25 mouse cellular contexts compared by ENCODE assay signal in the genomic region with DNA sequence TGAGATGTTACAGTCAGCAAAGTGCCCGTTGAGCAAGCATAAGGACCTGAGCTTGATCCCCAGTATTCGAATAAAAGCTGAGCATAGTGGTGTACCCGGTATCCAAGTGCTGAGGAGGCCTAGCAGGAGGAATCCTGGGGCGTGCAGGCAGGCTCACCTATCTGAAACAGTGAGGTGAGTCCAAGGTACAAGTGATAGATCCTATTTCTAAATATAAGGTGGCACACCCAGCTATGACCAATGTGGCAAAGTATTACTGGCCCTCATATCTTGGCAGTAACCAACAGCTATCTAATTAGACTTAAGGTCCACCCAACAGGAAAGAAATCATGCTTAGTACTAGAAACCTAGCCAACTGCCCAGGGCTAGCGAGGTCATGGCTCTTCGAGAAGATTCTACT. TPM values are rescaled to one million over a fixed set of nuclear protein-coding genes. Genes with fewer than 3 reads are reported as not detected.
DNase-seq lines count a peak whose midpoint lies in the region; ATAC-seq and TF ChIP-seq lines count a peak whose summit lies in the region.
"Had no signal": no experiment of that assay in that cellular context is flagged by ENCODE, and none has a peak within 500 bp of the region (broad histone marks: within the 10 kb centered on the region; RNA-seq: fewer than 3 reads in every experiment).

No protein-coding gene starts in this region.

- 80% methylated on average over 6 of the region's 6 CpGs for WGBS in intestine, embryonic 16.5 days
- WGBS in large intestine, adult 2 months = 62% methylated on average over 6 of the region's 6 CpGs
- whole genome bisulfite sequencing in stomach, postnatal 0 days = 73% methylated on average over 6 of the region's 6 CpGs

- no peak for TF ChIP-seq EP300 in stomach, postnatal 0 days (optimal IDR thresholded peaks at IDR 0.05)

- no peaks in the 10 kb centered on the region for H3K9me3 ChIP-seq in intestine, embryonic 16.5 days (ENCODE audit: control insufficient read depth, low read length)
- no peaks in the 10 kb centered on the region for H3K9me3 ChIP-seq in stomach, postnatal 0 days (ENCODE audit: control insufficient read depth, low read length)
- H3K9me3 ChIP-seq: embryonic facial prominence, embryonic 13.5 days; embryonic facial prominence, embryonic 15.5 days; forebrain, embryonic 10.5 days; forebrain, embryonic 12.5 days had no signal

- intact Hi-C loops in left cerebral cortex, postnatal 10 days (cut with DNase I) = no loop called here
- intact Hi-C loops in heart, postnatal 14 days (cut with DNase I) = no loop called here

- peak; percentile 91 for ATAC-seq in intestine, embryonic 16.5 days
- peak; percentile 93 for ATAC-seq in stomach, postnatal 0 days (ENCODE audit: low FRiP score, low TSS enrichment)
- ATAC-seq: forebrain, embryonic 14.5 days had no signal

- no peak overlapping the region for H3K9ac ChIP-seq in intestine, embryonic 16.5 days (ENCODE audit: low read depth, low read length)
- H3K9ac ChIP-seq in stomach, postnatal 0 days (ENCODE audit: low read length) = no peak overlapping the region
- H3K9ac ChIP-seq: embryonic facial prominence, embryonic 13.5 days; embryonic facial prominence, embryonic 15.5 days; forebrain, embryonic 12.5 days had no signal

- TF ChIP-seq CTCF in stomach, postnatal 0 days (IDR thresholded peaks at IDR 0.05; ENCODE audit: low read depth) = no peak

- no peak overlapping the region for H3K27ac ChIP-seq in intestine, embryonic 16.5 days (ENCODE audit: low read length)
- no peak overlapping the region for H3K27ac ChIP-seq in stomach, postnatal 0 days (replicated peaks)
- H3K27ac ChIP-seq: embryonic facial prominence, embryonic 13.5 days; embryonic facial prominence, embryonic 15.5 days; forebrain, embryonic 10.5 days; forebrain, embryonic 12.5 days had no signal

- H3K4me3 ChIP-seq in intestine, embryonic 16.5 days (ENCODE audit: low read length) = no peak overlapping the region
- no peak overlapping the region for H3K4me3 ChIP-seq in stomach, postnatal 0 days (ENCODE audit: low read depth, low read length)
- H3K4me3 ChIP-seq: embryonic facial prominence, embryonic 13.5 days; embryonic facial prominence, embryonic 15.5 days; erythroblast, embryonic 14.5 days; forebrain, embryonic 10.5 days; forebrain, embryonic 12.5 days had no signal

- peak; percentile 19 for DNase-seq in large intestine, adult 2 months (ENCODE audit: low read depth, low spot score)
- peak; percentile 39 for DNase-seq in stomach, postnatal 0 days (ENCODE audit: low spot score)
- DNase-seq in gastrocnemius, adult 18-20 months (ENCODE audit: low spot score) = no peak
- no peak for DNase-seq in left cerebral cortex, postnatal 10 days (ENCODE audit: extremely low spot score in 1 of 2, low spot score in 2 of 2)
- DNase-seq in heart, postnatal 14 days = no peak
- DNase-seq: adrenal gland, adult 2 months; adrenal gland, postnatal 10 days; adrenal gland, postnatal 25 days; cerebellum, adult 11 months; cerebellum, adult 18-20 months; cerebellum, adult 8-10 months; cerebellum, adult 9-11 months; cerebellum, postnatal 14 days; cerebellum, postnatal 36 days; embryo, embryonic 11 days had no signal

- 0 out of 2 replicates have a peak, but pooled peaks cover 2% of the 10 kb centered on the region for H3K4me1 ChIP-seq in intestine, embryonic 16.5 days (ENCODE audit: control insufficient read depth, insufficient read depth, low read length)
- H3K4me1 ChIP-seq in stomach, postnatal 0 days (replicated peaks; ENCODE audit: control insufficient read depth, insufficient read depth) = no peaks in the 10 kb centered on the region
- H3K4me1 ChIP-seq: embryonic facial prominence, embryonic 13.5 days; embryonic facial prominence, embryonic 15.5 days; forebrain, embryonic 10.5 days; forebrain, embryonic 12.5 days had no signal

- H3K27me3 ChIP-seq in intestine, embryonic 16.5 days (replicated peaks; ENCODE audit: control insufficient read depth, insufficient read depth, low read length) = no peaks in the 10 kb centered on the region
- H3K27me3 ChIP-seq in stomach, postnatal 0 days (ENCODE audit: control insufficient read depth, insufficient read depth, low read length) = no peaks in the 10 kb centered on the region
- H3K27me3 ChIP-seq: embryonic facial prominence, embryonic 13.5 days; embryonic facial prominence, embryonic 15.5 days; forebrain, embryonic 12.5 days had no signal

- no peak overlapping the region for H3K4me2 ChIP-seq in intestine, embryonic 16.5 days (ENCODE audit: low read depth, low read length)
- H3K4me2 ChIP-seq in stomach, postnatal 0 days (replicated peaks; ENCODE audit: low read depth) = no peak overlapping the region
- H3K4me2 ChIP-seq: embryonic facial prominence, embryonic 13.5 days; embryonic facial prominence, embryonic 15.5 days; forebrain, embryonic 12.5 days had no signal

- H3K36me3 ChIP-seq in intestine, embryonic 16.5 days (ENCODE audit: control insufficient read depth, insufficient read depth, low read length) = no peaks in the 10 kb centered on the region
- no peaks in the 10 kb centered on the region for H3K36me3 ChIP-seq in stomach, postnatal 0 days (ENCODE audit: control insufficient read depth, insufficient read depth, low read length)
- H3K36me3 ChIP-seq: embryonic facial prominence, embryonic 13.5 days; embryonic facial prominence, embryonic 15.5 days; forebrain, embryonic 10.5 days; forebrain, embryonic 12.5 days had no signal

RNA-seq across cellular contexts. Expression of a gene that starts 6.4 kb away (rescaled TPM):
- 0.09 and 0.13 TPM in 2 replicates for polyA plus RNA-seq in intestine, embryonic 16.5 days (2015; fragmentation: Nextera tagmentation; extraction: Ambion mirVana)
- polyA plus RNA-seq in large intestine, adult 2 months (2012; rRNA removed) = 0.77 and 1.5 TPM in 2 replicates
- 0.06 and 0.11 TPM in 2 replicates for polyA plus RNA-seq in stomach, postnatal 0 days (2015; fragmentation: Nextera tagmentation; extraction: Ambion mirVana)
- under 1 TPM in 1 of 2 experiments, not detected in 1; 0.07 TPM for total RNA-seq in gastrocnemius, adult 18-20 months (2021)
- under 1 TPM; 0.10 to 0.30 TPM for total RNA-seq in left cerebral cortex, postnatal 10 days (2021)
- total RNA-seq in heart, postnatal 14 days (2021) = under 1 TPM; 0.37 to 0.43 TPM
- total RNA-seq: common myeloid progenitor, adult 5-6 weeks; MEL had no signal
- polyA plus RNA-seq: embryonic facial prominence, embryonic 11.5 days; erythroblast, embryonic 14.5 days; forebrain, embryonic 10.5 days; forebrain, embryonic 14.5 days had no signal

RNA-seq across cellular contexts. Expression of a gene that starts 53.5 kb away (rescaled TPM):
- 8.9 and 10.5 TPM in 2 replicates for polyA plus RNA-seq in intestine, embryonic 16.5 days (2015; fragmentation: Nextera tagmentation; extraction: Ambion mirVana)
- 4.1 and 4.7 TPM in 2 replicates for polyA plus RNA-seq in large intestine, adult 2 months (2012; rRNA removed)
- 3.6 and 4.1 TPM in 2 replicates for polyA plus RNA-seq in stomach, postnatal 0 days (2015; fragmentation: Nextera tagmentation; extraction: Ambion mirVana)
- total RNA-seq in gastrocnemius, adult 18-20 months (2021) = 1 to 10 TPM; 2.8 to 3.2 TPM
- total RNA-seq in left cerebral cortex, postnatal 10 days (2021) = 1 to 10 TPM; 1.6 to 2.3 TPM
- total RNA-seq in heart, postnatal 14 days (2021) = 1 to 10 TPM; 3.4 to 3.9 TPM

Comparison
In these comparisons a context has a peak if more than half of its experiments do, and no peak if none do; other contexts are left out.
1. DNase-seq: peak in large intestine, adult 2 months (single experiment) and stomach, postnatal 0 days (single experiment); none in gastrocnemius, adult 18-20 months (single experiment), left cerebral cortex, postnatal 10 days (0 of 2) and heart, postnatal 14 days (0 of 2).